8 mouse cellular contexts compared by ENCODE assay signal in genomic region chr4:124570977-124571376, GRCm38 (mm10). TPM values are rescaled to one million over a fixed set of nuclear protein-coding genes. Genes with fewer than 3 reads are reported as not detected.
A peak's percentile ranks its signal among the peaks of the same experiment; 100 is the strongest.
DNase-seq lines count a peak whose midpoint lies in the region; ATAC-seq and TF ChIP-seq lines count a peak whose summit lies in the region.

No protein-coding gene starts in this region.

- 56% methylated on average over 9 of the region's 9 CpGs for WGBS in midbrain, postnatal 0 days
- WGBS in midbrain, embryonic 15.5 days = 74% methylated on average over 9 of the region's 9 CpGs

- DNase-seq in midbrain, postnatal 0 days (ENCODE audit: low spot score) = peak; percentile 27
- peak; percentile 73 to 88 for DNase-seq in gastrocnemius, postnatal 4 days (ENCODE audit: low spot score in 2 of 2)
- peak; percentile 21 to 39 for DNase-seq in kidney, postnatal 25 days
- DNase-seq in testis, postnatal 10 days (ENCODE audit: low spot score) = peak; percentile 76
- no peak for DNase-seq in spleen, postnatal 36 days (ENCODE audit: low spot score in 2 of 2)
- no peak for DNase-seq in neural tube, embryonic 10.5 days (ENCODE audit: extremely low spot score, low spot score)
- DNase-seq in layer of hippocampus, postnatal 36 days = no peak

- H3K4me3 ChIP-seq in midbrain, postnatal 0 days (ENCODE audit: low read depth, low read length) = no peak overlapping the region
- H3K4me3 ChIP-seq in midbrain, embryonic 15.5 days = no peak overlapping the region

- H3K27ac ChIP-seq in midbrain, postnatal 0 days (ENCODE audit: low read depth, low read length) = no peak overlapping the region
- H3K27ac ChIP-seq in midbrain, embryonic 15.5 days = no peak overlapping the region

- H3K27me3 ChIP-seq in midbrain, postnatal 0 days (ENCODE audit: insufficient read depth, low read length) = peaks cover 10% of the 10 kb centered on the region; the same call in 1 of the 2 replicates
- H3K27me3 ChIP-seq in midbrain, embryonic 15.5 days (replicated peaks) = peaks cover 21% of the 10 kb centered on the region

- H3K9me3 ChIP-seq in midbrain, postnatal 0 days (ENCODE audit: low read length) = no peaks in the 10 kb centered on the region
- no peaks in the 10 kb centered on the region for H3K9me3 ChIP-seq in midbrain, embryonic 15.5 days

- H3K36me3 ChIP-seq in midbrain, postnatal 0 days (ENCODE audit: insufficient read depth, low read length) = no peaks in the 10 kb centered on the region
- H3K36me3 ChIP-seq in midbrain, embryonic 15.5 days (replicated peaks) = no peaks in the 10 kb centered on the region

- no peak for ATAC-seq in midbrain, postnatal 0 days (ENCODE audit: low FRiP score)
- ATAC-seq in midbrain, embryonic 15.5 days (replicated peaks) = no peak

- TF ChIP-seq CTCF in midbrain, postnatal 0 days (IDR thresholded peaks at IDR 0.05) = no peak

- no peak overlapping the region for H3K4me2 ChIP-seq in midbrain, postnatal 0 days (ENCODE audit: low read depth, low read length, poor library complexity, severe bottlenecking)
- H3K4me2 ChIP-seq in midbrain, embryonic 15.5 days = no peak overlapping the region

- H3K9ac ChIP-seq in midbrain, postnatal 0 days (replicated peaks; ENCODE audit: low read length, poor library complexity, severe bottlenecking) = no peak overlapping the region
- no peak overlapping the region for H3K9ac ChIP-seq in midbrain, embryonic 15.5 days

- H3K4me1 ChIP-seq in midbrain, postnatal 0 days (ENCODE audit: insufficient read depth, low read length) = peaks cover 6% of the 10 kb centered on the region; the same call in 1 of the 2 replicates
- peaks cover 19% of the 10 kb centered on the region for H3K4me1 ChIP-seq in midbrain, embryonic 15.5 days

RNA-seq across cellular contexts. Expression of gene 3100002H09Rik, which starts 39.6 kb away (rescaled TPM):
- not detected in 2 replicates for total RNA-seq in midbrain, postnatal 0 days (2014; rRNA removed)
- polyA plus RNA-seq in midbrain, postnatal 0 days (2015; fragmentation: Nextera tagmentation; extraction: Ambion mirVana) = 0.19 TPM in 1 of 2 replicates, not detected in the other
- 0.98 and 1.3 TPM in 2 replicates for polyA plus RNA-seq in midbrain, embryonic 15.5 days (2015; fragmentation: Nextera tagmentation; extraction: Ambion mirVana)
- total RNA-seq in gastrocnemius, postnatal 4 days (2021) = not detected
- 1 to 10 TPM; 1.1 to 1.4 TPM for total RNA-seq in layer of hippocampus, postnatal 36 days (2021)

Comparison
In these comparisons a context has a peak if more than half of its experiments do, and no peak if none do; other contexts are left out.
1. DNase-seq: peak in midbrain, postnatal 0 days (single experiment), gastrocnemius, postnatal 4 days (2 of 2), kidney, postnatal 25 days (2 of 2) and testis, postnatal 10 days (single experiment); none in spleen, postnatal 36 days (0 of 2), neural tube, embryonic 10.5 days (single experiment) and layer of hippocampus, postnatal 36 days (0 of 2).